Mouse (Mus musculus) intestine, embryonic 16.5 days (tissue): ENCODE measurements at regions not wholly inside any gene's neighbourhood (a gene's known extent, or its start where the extent isn't known, plus 50 kb on each side); places are given as distances from the start of the nearest gene placed in this dataset.

Experiments
- ATAC-seq: fragments of 200-750 bp; cut with Nextera tagmentation; 2 replicates; pipeline ENCODE4 v1.8.0; 2017; ENCODE audit warnings: moderate TSS enrichment, moderate library complexity
- H3K27ac ChIP-seq: fragments of 300-500 bp; sonication (generic); 2 replicates; pipeline ENCODE4 v1.5.1; 2014; ENCODE audit warnings: mild to moderate bottlenecking, low read length
- H3K27me3 ChIP-seq: fragments of 300-500 bp; sonication (generic); replicated peaks from 2 replicates; pipeline ENCODE4 v1.6.1; 2014; ENCODE audit warnings: low read length, control low read depth, mixed read lengths; ENCODE audit not compliant: control insufficient read depth, insufficient read depth
- H3K36me3 ChIP-seq: fragments of 300-500 bp; sonication (generic); 2 replicates; pipeline ENCODE4 v1.6.1; 2014; ENCODE audit warnings: low read length, control low read depth; ENCODE audit not compliant: control insufficient read depth, insufficient read depth
- H3K4me1 ChIP-seq: fragments of 300-500 bp; sonication (generic); 2 replicates; pipeline ENCODE4 v1.6.1; 2014; ENCODE audit warnings: low read length, control low read depth, mixed read lengths; ENCODE audit not compliant: control insufficient read depth, insufficient read depth
- H3K4me2 ChIP-seq: fragments of 300-500 bp; sonication (generic); 2 replicates; pipeline ENCODE4 v1.6.1; 2014; ENCODE audit warnings: low read depth, low read length, control low read depth
- H3K4me3 ChIP-seq: fragments of 300-500 bp; sonication (generic); 2 replicates; pipeline ENCODE4 v1.5.1; 2014; ENCODE audit warnings: mild to moderate bottlenecking, low read length
- H3K9ac ChIP-seq: fragments of 300-500 bp; sonication (generic); 2 replicates; pipeline ENCODE4 v1.6.1; 2014; ENCODE audit warnings: low read depth, low read length
- H3K9me3 ChIP-seq: fragments of 300-500 bp; sonication (generic); 2 replicates; pipeline ENCODE4 v1.6.1; 2016; ENCODE audit warnings: low read length, control low read depth; ENCODE audit not compliant: control insufficient read depth
- WGBS: fragments of 180-500 bp; shearing (Covaris S2); extraction: QIAGEN DNeasy Blood & Tissue Kit; methylation state at CpG from one replicate; pipeline ENCODE4 v1.1.7; 2014; 5-methylcytosine and 5-hydroxymethylcytosine counted together

DNA sequence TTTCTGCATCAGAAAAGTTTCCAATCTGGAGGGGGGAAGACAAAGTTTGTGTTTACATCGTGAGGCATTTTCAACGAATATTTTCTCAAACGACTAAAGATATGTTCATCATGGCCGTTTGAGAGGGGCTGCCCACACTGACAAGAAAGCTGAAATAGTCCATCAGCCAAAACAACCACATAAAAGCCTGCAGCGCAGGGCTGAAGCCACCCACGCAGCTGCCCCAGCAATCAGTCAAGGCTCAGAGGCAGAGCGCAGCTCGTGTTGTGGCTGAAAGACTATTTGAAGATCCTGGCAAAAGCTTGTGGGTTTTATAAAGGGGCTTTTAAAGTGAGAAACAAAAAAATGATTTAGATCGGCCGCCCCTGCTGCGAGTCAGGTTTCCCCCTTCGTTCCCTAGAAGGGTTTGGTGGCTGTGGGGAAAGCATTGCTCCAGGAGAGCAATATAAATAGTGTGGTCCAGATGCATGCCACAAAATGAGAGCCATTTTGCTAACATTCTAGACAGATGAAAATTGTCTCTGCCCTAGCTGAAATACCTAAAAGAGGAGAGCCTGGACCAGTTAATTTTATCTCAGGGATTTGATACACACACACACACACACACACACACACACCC, 105.0 kb upstream of the Otud4 start:
- ATAC-seq, result no peak
- no peak overlapping the region for H3K9ac ChIP-seq
- WGBS, result 50% methylated on average over 12 of the region's 12 CpGs

GRCm38 (mm10) chr8:79529556-79529955, 109.9 kb upstream of the Otud4 start:
- Histone ChIP-seq H3K9me3 (no peaks in the 10 kb centered on the region), H3K4me1 (no peaks in the 10 kb centered on the region), H3K27ac (no peak overlapping the region), H3K36me3 (no peaks in the 10 kb centered on the region), H3K4me2 (no peak overlapping the region), H3K9ac (no peak overlapping the region), H3K4me3 (no peak overlapping the region), H3K27me3 (no peaks in the 10 kb centered on the region)
- WGBS, result 34% methylated on average over 4 of the region's 4 CpGs
- no peak for ATAC-seq

More for the DNA sequence above, 105.0 kb upstream of the Otud4 start:
- H3K4me1 ChIP-seq, result no peaks in the 10 kb centered on the region
- no peak overlapping the region for H3K4me2 ChIP-seq
- H3K27ac ChIP-seq, result peak overlapping the region; percentile 16; the same call in 1 of the 2 replicates
- H3K27me3 ChIP-seq, result no peaks in the 10 kb centered on the region
- no peak overlapping the region for H3K4me3 ChIP-seq
- no peaks in the 10 kb centered on the region for H3K9me3 ChIP-seq
- H3K36me3 ChIP-seq, result no peaks in the 10 kb centered on the region

- no peak overlapping the region for H3K4me2 ChIP-seq
- no peak overlapping the region for H3K9ac ChIP-seq
- H3K4me1 ChIP-seq, result no peaks in the 10 kb centered on the region
- 54% methylated on average over 1 of the region's 1 CpGs for WGBS
- no peak overlapping the region for H3K27ac ChIP-seq
- H3K36me3 ChIP-seq, result no peaks in the 10 kb centered on the region
- H3K27me3 ChIP-seq, result no peaks in the 10 kb centered on the region
- no peak for ATAC-seq
- no peak overlapping the region for H3K4me3 ChIP-seq
- H3K9me3 ChIP-seq, result no peaks in the 10 kb centered on the region
These were observed 117.4 kb upstream of the Otud4 start for GRCm38 (mm10) chr8:79522040-79522439.

GRCm38 (mm10) chr8:79518966-79519365, 119.6 kb upstream of the Smad1 start:
- no peak overlapping the region for H3K4me2 ChIP-seq
- H3K9ac ChIP-seq, result no peak overlapping the region
- H3K27ac ChIP-seq, result no peak overlapping the region
- H3K4me3 ChIP-seq, result no peak overlapping the region
- no peaks in the 10 kb centered on the region for H3K4me1 ChIP-seq
- peak; percentile 44; the same call in 1 of the 2 replicates for ATAC-seq
- H3K36me3 ChIP-seq, result no peaks in the 10 kb centered on the region
- 48% methylated on average over 4 of the region's 4 CpGs for WGBS
- H3K9me3 ChIP-seq, result no peaks in the 10 kb centered on the region
- no peaks in the 10 kb centered on the region for H3K27me3 ChIP-seq

GRCm38 (mm10) chr8:79515282-79515783, 116.0 kb upstream of the Smad1 start:
- Histone ChIP-seq H3K4me1 (no peaks in the 10 kb centered on the region), H3K4me2 (no peak overlapping the region), H3K36me3 (no peaks in the 10 kb centered on the region), H3K4me3 (no peak overlapping the region), H3K27me3 (no peaks in the 10 kb centered on the region), H3K27ac (no peak overlapping the region), H3K9me3 (no peaks in the 10 kb centered on the region), H3K9ac (no peak overlapping the region)
- WGBS, result 53% methylated on average over 6 of the region's 6 CpGs
- ATAC-seq, result peak; percentile 52

DNA sequence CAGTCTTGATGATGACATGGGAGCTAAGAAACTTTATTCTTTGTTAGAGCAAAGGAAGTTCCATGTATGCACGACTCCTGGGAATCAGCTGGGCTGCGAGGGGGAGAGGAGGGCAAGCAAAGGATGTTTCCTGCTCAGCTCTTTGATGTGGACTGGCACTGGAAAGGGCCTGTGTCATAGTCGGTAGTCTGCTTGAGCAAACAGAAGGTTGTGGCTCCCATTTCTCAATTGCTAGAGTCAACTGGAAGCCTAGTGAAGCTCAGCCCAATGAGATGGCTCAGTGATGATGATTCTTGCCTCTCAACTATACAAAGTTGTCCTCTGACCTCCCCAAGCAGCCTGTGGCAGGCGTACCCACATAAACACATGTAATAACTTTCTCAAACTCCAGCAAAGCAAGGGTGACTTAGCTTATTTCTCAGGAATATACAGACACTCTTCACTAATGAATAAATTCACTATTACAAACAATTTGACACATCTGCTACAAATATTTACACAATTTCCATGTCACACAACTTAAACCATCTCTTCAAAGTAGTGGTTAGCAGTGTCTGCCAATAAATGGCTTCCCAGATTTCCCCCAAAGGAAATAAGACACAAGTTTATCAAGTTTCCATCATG, 115.4 kb upstream of the Smad1 start:
- peak; percentile 50 for ATAC-seq
- no peak overlapping the region for H3K4me2 ChIP-seq
- H3K9ac ChIP-seq, result no peak overlapping the region
- no peaks in the 10 kb centered on the region for H3K9me3 ChIP-seq
- no peak overlapping the region for H3K4me3 ChIP-seq
- no peaks in the 10 kb centered on the region for H3K4me1 ChIP-seq
- H3K27ac ChIP-seq, result peak overlapping the region; percentile 6; the same call in 1 of the 2 replicates
- H3K27me3 ChIP-seq, result no peaks in the 10 kb centered on the region
- no peaks in the 10 kb centered on the region for H3K36me3 ChIP-seq
- WGBS, result 40% methylated on average over 4 of the region's 4 CpGs

DNA sequence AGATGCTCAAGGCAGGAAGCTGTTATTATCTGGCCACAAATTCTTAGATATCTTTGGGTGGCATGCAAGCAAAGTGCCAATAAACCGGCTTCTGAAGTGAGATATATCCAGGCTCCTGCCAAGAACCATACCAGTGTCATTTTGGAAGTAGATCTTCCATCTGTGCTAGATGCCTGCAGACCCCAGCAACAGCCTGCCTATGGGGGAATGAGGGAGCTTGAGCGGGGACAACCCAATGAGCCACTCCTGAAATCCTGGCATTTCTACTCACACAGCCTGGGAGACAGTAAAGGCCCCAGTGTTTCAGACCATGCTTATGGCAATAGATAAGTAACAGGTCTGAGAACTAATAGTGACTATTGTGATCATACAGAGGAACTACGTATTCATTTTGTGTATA, 109.3 kb upstream of the Smad1 start:
- Histone ChIP-seq H3K27me3 (no peaks in the 10 kb centered on the region), H3K9me3 (no peaks in the 10 kb centered on the region), H3K9ac (no peak overlapping the region), H3K4me1 (no peaks in the 10 kb centered on the region), H3K36me3 (no peaks in the 10 kb centered on the region), H3K27ac (no peak overlapping the region), H3K4me3 (no peak overlapping the region), H3K4me2 (no peak overlapping the region)
- WGBS, result 90% methylated on average over 3 of the region's 3 CpGs
- no peak for ATAC-seq

- no peak for ATAC-seq
- Histone ChIP-seq H3K4me2 (no peak overlapping the region), H3K4me3 (no peak overlapping the region), H3K9ac (no peak overlapping the region), H3K4me1 (no peaks in the 10 kb centered on the region), H3K27me3 (no peaks in the 10 kb centered on the region), H3K36me3 (no peaks in the 10 kb centered on the region), H3K27ac (no peak overlapping the region), H3K9me3 (no peaks in the 10 kb centered on the region)
- 71% methylated on average over 5 of the region's 5 CpGs for WGBS
These were observed 106.1 kb upstream of the Smad1 start for GRCm38 (mm10) chr8:79505381-79505780.

- Histone ChIP-seq H3K4me1 (peaks cover 2% of the 10 kb centered on the region; the same call in 1 of the 2 replicates), H3K27me3 (no peaks in the 10 kb centered on the region), H3K4me2 (no peak overlapping the region), H3K36me3 (no peaks in the 10 kb centered on the region), H3K27ac (no peak overlapping the region), H3K9ac (no peak overlapping the region), H3K4me3 (no peak overlapping the region), H3K9me3 (no peaks in the 10 kb centered on the region)
- ATAC-seq, result no peak
- WGBS, result 77% methylated on average over 2 of the region's 2 CpGs
These were observed 104.6 kb upstream of the Smad1 start for GRCm38 (mm10) chr8:79503906-79504305.
